Mouse (Mus musculus) brain, embryonic 18.5 days (tissue): Measurements from ENCODE around the gene March2.
A peak's percentile ranks its signal among the peaks of the same experiment; 100 is the strongest.
"Not testable (repeated sequence)": the region's sequence is repeated elsewhere in the genome, so short reads cannot be mapped to it uniquely, and the experiment has no call there.

Source experiments
- DNase-seq: peaks from one replicate; pipeline ENCODE4 v3.0.0-alpha.2; 2012; ENCODE audit warnings: low read depth, low spot score

March2 gene

DNA sequence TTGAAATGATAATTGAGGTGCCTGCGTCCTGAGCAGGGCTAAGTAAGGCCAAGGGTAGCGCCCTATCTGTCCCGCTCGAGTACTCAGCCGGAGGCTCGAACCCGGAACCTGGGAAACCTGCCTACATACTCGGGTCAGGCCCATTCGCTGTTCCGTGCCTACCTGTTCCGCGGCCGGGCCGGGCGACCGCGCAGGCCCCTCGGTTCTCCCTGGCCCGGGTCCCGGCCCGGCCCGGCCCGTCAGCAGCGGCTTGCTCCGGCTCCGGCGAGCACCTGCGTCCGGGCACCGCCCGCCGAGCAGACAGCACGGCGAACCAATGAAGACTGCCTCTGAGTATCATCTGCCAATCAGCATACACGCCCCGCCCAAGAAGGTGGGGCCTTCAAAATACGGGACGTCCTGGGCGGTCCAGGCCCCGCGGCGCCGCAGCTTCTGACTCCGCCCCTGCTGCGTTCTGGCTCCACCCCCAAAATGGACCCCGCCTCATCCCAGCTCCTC is at the start of gene March2:
Gene March2 (minus strand): TSS at position 287 of the 498 bp plus-strand sequence.
- peak; percentile 86 for DNase-seq

DNA sequence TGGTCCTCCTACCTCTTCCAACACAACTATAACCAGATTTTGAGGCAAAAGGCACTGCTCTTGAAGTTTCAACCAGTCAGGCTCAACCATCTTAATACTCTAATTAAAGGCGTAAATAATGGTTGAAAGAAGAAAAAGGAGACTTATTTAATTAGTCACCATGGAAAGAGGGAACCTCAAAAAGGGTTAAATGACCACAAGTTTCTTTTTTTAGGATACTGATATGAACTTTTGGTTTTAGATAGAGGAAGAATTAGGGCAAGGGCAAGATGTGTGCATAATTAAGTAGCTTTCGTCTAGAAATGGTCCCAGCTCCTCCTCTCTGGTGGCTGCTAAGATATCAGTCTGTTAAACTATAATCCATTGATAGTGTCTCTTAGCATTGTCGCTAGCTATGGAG is 47.9 kb upstream of the March2 start:
- DNase-seq: no peak

DNA sequence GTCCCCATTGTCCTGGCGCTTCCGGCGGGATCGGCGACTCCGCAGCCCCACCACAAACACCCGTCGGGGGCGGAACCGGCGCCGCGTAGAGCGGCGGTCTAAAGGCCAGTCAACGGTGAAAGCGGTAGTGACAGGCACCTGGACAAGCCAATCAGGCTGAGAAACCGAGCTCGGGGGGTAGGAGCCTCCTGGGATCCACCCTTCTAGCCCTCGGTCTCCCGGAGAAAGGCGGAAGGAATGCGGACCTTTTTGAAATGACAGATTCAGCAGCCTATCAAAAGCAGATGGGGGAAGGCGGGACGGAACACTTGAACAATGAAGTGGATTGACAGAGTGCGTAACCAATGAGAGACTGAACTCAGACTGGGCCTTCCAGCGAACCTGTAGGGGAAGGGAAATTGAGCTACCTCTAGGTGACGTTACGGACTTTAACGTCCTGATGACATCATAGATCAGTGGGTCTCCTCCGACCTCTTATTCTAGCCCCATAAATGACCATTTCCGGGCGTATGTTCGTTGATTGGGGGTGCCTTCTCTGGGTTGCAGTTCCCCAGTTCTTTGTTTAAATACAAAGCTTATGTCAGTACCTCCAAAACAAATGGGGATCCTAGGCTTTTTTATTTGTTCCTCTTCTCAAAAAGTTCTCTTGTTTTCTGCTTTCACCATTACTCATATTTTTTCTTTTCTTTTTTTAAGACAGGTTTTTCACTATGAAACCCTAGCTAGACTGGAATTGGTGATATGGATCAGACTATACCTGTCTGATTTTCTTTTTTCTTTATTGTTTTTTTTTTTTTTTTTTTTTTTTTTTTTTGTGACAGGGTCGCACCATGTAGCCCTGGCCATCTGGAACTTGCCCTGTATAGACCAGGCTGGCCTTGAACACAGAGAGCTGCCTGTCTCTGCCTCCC is 42.0 kb upstream of the March2 start, which contains the start of gene Rab11b:
Gene Rab11b (minus strand): TSS at position 276 of the 911 bp plus-strand sequence.
- peak; percentile 100 for DNase-seq

DNA sequence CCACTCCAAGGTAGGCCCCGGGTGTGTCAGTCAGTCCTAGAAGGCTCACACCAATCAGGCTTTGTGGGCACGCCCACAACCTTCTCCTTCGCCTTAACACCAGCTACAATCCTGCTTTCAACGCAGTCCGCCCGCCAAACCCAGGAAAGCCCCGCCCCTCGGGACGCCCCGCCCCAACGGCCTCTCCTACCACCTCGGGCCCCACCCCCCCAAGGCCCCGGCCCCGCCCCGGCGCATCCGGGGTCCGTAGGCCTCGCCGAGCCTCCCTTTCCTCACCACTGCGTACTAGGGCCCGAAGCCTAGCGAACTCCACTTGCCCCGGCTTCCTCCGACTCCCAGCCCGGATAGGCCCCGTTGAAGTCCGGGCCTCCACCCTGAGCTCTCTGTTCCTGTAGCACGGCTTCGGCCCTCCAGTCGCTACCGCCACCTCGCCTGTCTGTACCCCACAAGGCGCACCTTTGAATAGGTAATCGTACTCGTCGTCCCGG is 41.3 kb upstream of the March2 start:
- no peak for DNase-seq

DNA sequence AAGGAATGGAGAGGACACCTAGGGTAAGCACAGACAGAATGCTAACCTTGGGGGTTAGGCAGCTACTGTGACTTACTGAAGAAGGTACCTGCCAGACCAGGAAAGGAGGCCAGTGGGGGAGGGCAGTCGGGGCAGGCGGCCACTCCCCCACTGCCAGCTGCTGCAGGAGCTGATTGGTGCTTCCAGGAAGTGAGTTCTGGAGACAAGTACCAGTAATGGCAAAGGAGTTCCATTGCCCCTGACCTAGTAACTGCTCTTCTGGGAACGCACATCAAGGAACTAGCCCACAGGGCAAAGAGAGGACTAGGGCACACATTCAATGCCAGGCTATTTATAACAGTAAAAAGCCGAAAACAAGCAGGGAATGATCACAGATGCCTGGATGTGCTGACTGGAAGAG is 38.8 kb upstream of the March2 start:
- no peak for DNase-seq

DNA sequence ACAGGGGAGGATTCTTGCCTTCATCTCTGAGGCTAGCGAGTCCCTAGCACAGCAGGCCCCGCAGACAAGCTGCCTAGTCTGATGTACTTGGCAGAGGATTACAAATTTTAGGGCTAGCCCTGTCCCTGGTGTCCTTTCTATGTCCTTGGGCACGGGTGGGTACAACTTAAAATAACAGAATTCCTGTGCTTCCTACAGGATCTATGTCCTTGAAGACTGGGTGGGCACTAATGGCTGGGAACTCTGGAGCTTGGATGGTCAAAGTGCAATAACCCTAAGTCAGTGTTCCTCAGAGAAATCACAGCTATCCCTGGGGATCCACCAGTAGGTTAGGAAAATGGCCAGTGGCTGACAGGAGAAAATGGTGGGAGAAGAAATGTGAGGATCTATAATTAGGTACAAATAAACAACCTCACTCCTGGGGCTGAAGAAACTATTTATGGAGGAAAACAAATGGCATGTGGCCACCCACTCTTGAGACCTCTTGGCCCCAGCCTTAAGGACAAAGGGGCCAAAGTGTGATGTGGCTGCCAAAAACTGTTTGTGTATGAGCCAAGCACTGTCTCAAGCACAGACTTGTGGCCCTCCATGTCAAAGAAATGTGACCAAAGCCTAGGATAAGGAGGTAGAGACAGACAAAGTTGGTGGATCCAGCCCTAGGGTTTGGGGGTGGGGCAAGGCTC is 37.8 kb upstream of the March2 start:
- DNase-seq: no peak

DNA sequence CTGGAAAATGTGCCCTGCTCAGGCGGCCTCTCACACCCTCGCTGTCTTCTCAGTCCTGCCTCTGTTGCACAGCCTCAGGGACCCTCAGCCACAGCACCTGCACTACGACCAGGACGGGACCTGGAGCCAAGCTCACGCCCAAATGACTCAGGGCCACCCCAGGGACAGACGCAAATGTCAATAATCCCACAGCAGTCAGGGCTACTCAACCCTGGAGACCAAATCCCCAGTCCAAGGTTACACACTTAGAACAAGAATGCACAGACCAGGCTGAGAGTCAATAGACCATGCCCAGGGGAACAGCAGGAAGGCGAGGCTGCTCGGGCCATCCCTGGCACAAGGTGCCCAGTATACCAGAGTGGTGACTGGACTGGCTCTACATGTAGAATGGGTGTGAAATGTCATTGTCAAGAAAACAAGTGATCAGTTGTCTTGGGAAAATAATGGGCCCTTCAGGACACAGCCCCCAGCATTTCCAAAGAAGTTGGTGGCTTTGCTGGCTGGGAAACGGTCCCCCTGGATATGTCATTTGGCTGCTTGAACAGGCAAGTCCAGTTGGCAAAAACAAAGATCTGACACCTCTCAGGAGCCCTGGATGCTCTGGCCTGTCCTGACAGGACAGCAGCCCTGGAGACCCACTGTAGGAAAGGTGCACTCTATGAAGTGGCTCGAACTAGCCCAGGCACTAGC is 37.1 kb upstream of the March2 start:
- DNase-seq: no peak

DNA sequence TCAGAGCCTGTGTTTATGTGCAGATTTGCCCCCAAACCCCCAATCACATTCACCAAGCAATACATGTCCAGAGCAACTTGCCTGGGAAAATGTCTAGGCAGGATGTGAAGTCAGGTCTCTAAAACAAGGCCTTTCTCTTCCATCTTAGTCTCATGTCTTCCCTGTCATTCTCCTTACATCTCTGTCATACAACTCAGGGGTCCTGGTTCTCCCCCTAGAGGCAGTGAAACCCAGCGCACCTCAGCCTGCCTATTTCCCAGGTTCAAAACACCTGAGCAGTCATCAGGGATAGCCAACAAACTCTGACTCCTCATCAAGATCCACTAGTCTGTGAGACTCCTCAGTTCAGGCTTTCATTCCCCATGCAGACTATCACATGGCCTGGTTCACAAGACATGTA is 36.2 kb upstream of the March2 start:
- DNase-seq: no peak

DNA sequence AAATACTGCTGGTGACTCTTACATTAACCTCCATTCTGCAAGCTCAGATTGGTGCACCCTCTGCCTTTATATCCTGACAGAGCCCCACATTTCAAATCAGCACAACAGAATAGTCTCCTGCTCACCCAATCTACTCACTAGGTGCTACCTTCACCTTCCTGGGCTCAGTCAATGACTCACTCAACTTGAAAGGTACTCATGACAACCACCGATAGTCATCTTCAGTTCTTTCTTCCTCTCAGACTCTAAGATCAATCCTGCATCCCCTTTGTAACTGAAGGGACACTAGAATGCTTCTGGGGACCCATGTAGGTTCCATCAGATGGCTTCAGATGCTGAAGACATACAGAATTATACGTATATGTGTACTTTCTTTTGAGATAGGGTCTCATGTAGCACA is 33.8 kb upstream of the March2 start:
- DNase-seq: no peak

DNA sequence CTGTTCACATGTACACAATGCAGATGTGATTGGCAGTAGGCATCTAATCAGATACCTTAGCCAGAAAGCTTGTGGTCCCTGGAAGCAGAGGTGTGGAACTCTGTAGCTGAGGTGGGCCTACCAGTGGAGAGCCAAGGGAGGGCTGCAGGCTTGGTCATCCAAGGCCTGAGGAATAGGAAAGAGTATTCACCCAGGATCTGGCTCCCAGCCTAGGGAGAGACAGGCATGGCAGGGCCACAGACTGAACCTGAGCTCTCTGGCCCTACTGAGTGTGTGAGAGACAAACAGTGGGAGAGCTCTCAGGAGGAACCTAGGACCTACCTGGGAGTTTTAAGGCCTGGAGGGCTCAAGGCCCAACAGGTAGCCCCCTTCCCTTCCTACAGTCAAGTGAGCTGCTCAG is 32.7 kb upstream of the March2 start:
- no peak for DNase-seq

DNA sequence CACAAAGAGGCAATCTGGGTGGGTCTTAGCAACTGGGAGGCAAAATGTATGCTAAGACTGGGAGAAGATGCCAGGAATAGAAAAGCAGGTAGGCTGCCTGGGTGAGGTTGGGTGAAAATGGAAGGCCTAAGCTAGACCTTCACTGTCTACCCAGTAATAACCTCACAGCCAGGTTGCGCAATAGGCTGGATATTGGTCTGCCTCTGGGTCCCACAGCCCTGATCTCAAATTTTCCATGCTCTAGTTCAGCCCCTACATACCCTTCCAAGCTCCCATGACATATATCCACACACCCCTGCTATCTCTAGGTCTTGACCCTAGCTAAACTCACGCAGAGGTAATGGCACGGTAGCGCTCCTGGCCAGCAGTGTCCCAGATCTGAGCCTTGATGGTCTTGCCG is 31.0 kb upstream of the March2 start:
- no peak for DNase-seq

DNA sequence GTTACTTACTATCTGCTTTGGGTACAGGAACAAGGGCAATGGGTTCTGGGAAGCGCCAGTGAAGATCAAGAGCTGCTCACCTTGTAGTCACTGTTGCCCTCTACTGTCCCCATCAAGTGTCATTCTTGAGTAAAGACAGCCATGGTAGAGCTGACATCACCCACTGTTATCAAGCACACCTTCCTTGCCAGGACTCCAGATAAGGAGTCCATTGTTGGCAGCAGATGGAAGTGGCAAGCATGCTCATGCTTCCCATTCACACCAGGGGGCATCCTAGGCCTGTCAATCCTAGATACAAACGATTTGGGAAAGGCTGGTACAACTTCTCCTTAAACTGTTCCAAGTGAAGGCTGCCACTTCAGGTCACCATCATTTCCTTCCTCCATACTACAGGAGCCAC is 27.5 kb upstream of the March2 start:
- DNase-seq: no peak

DNA sequence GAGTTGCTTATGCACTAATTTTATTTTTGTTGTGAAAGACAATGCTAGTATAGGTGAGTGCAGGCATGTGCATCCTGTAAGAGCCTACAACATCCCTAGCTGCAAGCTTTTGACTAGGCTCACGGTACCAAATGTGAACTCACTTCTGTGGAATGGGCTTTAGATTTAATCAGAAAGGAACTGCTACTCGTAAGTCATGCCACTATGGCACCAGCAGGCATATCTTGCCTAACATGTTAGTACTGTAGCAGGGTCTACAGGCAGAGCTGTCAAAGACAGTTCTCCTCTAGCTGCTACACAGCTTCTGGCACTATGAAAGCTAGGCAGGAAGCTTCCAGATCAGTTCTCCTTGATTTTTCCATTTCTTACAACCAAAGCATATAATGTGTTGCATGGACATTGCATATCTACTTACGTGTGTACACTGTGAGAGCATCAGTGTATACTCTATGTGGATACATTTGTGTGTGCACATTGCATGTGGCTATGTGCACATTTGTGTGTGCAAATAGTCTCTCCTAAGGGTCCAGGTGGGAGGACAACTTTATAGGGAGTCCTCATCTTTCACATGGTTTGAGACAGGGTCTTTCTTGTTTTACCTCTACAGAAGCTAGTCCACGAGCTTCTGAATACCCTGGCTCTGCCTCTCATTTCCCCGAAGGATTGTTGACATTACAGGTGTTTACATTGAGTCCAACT is 26.4 kb upstream of the March2 start:
- DNase-seq: no peak

DNA sequence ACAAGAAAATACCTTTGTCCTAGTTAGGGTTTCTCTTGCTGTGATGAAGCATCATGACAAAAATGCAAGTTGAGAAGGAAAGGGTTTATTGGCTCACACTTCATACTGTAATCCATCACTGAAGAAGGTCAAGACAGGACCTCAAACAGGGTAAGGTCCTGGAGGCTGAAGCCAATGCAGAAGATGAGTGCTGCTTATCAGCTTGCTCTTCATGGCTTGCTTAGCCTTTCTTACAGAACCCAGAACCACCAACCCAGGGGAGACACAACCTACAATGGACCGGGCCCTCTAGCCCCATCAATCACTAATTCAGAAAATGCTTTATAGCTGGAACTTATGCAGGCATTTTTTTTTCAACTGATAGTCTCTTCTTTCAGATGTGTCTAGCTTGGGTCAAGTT is 23.9 kb upstream of the March2 start:
- DNase-seq: no peak

DNA sequence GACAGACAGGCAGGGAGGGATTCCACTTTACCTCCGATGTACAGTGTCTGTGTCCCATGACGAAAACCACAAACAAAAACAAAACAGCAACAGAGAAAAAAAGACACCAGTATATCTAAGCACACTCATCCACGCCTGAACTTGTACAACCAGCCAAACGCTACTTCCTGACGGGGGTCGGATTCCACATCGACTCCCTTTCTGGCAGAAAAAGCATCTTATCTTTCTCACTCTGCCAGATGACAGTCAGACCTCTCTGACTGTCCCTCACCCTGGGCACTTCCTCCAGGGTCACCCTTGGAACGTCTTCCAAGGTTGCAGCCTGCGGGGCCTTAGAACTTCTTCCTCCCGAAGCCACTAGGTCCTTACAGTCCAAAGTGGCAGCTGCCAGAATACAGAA is 15.1 kb upstream of the March2 start:
- DNase-seq: not testable (repeated sequence)

DNA sequence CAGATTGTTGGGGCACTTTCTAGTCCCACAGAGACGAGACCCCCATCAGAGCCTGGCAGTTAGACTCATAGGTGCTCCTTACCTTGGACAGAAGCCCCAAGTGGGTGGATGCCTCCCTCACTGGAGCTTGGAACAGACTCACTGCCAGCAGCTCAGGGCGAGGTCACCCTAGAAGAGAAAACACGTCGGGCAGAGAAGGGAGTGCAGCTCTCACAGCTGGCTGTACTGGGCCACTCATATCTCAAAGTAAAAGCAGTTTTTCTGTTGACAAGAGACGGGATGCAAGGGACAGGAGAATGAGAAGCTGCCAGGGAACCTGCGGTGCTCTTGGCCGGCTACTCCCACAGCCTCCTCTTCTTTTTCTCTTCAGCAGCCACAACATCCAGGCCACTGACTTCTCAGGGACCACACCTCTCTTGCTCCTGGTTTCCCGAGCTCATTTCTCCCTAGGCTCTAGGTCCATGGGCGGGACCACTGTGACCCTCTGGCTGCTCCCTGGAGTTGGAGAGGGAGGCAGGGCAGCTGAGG is 14.2 kb upstream of the March2 start:
- DNase-seq: not testable (repeated sequence)

DNA sequence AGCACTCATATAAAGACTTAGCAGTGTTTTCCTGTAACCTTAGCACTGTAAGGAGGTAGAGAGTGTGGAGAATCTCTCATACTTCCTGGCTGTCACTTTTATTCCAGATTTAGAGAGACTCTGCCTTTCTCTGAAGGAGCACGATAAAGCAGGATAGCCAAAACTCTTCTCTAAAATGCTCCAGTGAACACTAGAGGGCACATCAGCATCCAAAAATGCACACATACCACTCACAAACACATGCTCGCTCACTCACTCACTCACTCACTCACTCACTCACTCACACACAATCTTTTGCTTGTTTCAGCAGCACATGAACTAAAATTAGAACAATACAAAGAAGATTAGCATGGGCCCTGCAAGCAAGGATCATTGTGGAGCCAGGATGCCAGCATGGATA is 10.7 kb upstream of the March2 start:
- no peak for DNase-seq

DNA sequence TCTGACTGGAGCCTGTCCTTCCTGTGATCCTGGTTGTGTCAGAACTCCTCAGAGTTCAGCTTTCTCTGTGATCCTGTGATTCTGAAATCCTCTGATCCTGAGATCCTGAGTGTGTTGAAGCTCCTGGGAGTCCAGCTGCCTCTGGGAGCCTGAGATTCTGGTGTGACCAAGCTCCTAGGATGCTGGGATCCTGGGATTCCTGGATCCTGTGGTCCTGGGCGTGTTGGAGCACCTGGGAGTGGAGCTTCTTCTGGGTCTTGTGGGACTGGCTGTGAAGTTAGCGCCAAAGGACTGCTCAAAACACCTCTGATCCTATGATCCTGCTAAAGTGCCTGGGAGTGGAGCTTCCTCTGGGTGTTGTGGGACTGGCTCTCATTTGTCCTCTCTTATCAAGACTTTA is 9.9 kb upstream of the March2 start:
- no peak for DNase-seq

DNA sequence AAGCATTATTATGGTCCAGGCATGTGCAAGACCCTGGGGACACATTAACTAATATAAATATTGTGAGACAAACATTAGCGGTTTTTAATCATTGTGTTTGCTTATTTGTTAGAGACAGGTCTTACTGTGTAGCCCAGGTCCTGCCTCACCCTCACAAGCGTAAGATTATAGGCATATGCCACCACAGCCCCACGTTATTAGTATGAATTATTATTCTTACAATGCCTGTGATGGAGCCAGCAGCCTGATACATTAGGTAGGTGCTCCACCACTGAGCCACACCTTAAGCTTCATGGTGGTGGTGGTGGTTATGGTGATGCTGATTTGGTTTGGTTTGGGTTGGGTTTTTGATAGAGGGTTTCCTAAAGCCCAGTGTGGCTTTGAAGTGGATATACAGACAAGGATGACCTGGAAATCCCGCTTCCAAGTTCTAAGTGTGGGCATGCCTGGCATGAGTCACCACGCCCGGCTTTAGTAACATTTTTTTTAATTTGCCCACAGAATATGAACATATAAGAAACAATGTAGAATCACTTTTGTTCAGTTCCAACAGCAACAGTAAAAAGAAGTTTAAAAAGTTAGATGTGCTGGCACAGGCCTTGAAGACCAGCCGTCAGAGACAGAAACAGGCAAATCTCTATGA is 1.4 kb upstream of the March2 start:
- DNase-seq: no peak

DNA sequence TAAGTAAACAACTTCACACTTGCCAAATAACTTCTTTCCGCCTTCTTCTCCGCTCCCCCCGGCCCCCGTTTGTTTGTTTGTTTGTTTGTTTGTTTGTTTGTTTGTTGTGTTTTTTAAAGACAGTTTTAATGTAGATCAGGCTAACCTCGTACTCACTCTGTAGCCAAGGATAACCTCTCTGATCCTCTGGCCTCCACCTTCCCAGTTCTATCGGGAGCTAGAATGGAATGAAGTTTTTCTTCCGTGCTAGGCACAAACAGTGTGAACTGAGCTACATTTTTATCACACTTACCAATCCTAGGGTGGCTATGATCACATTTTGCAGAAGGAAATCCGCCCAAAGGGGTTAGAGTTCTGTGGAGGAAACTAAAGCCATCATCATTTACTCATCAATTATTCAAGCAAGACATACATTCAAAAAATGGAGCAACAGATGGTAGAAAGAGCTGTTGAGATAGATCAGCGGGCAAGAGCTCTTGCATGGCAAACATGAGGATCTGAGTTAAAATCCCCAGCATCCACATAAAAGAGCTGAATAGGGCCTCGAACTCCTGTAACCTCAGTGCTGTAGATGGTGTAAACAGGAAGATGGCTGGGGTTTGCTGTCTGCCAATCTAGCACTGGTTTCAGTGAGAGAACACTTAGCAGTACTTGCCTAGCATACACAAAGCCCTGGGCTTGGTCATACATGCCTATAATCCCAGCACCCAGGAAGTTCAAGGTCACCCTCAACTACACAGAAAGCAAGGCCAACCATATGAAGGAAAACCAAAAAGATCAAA is 665 bp upstream of the March2 start:
- no peak for DNase-seq
